Mouse (Mus musculus): ENCODE results near the gene Galnt10. TPM values are rescaled to one million over a fixed set of nuclear protein-coding genes. Genes with fewer than 3 reads are reported as not detected.

Galnt10 gene
- total and polyA plus RNA-seq, 3 experiments: 0.07 to 0.85 TPM; not detected in 1

DNA sequence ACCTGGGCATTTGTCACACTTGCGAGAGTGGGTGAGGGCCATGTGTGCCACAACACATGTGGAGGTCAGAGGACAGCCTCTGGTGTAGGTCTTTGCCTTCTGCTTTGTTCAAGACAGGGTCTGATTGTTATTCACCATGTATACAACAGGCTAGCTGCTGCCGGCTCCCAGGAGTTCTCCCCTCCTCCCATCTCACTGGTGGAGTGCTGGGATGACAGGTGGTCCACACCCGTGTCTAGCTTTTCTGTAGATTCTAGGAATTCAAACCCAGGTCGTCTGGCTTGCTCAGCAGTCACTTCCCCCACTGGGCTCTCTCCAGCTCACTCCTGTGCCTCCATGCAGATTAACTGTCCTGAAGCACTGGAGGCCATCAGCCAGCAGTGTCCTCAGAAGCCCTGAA is 80.7 kb downstream of the Galnt10 start:
- in situ Hi-C loops (cut with MboI; ENCODE audit: low pct_ligation_motif_present, low pct_unique_long_range_greater_than_20kb, low sequenced_read_pairs): no loop called here
- dilution Hi-C loops (cut with MboI; ENCODE audit: extremely low pct_ligation_motif_present, extremely low pct_unique_long_range_greater_than_20kb, low sequenced_read_pairs): no loop called here
- H3K36me3 ChIP-seq (replicated peaks in 1 of 2; ENCODE audit: control insufficient read depth in 1 of 2, insufficient read depth in 1 of 2, low read length in 1 of 2): no peaks in the 10 kb centered on the region

DNA sequence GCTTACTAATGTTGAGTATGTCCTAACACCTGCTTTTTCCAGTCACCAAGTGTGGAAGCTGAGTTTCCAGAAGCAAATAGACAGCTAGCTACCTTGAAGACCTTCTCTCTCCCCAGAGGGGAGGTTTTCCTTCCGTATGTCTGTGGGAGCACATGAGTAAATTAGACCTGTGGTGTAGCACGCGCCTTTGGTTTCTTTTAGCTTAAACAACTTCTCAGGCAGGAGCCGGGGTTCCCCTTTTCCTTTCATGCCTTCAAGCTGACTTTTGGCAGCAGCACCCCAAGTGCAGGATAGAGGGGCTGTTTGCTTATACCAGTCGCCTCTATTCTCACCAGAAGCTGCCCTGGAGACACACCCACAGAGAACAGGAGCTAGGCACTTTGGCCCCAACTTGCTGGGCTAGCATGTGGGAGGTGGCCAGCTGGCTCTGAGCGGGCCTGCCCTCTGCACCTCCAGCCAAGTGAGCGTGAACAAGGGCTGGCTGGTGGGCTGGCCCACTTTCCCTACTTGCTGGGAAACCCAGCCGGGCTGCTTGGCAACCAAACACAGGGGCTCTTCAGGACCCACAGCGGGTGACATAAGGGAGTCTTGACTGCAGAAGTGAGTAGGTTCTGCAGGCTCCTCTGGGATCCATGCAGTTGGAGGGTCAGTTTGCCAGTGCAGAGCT is 82.2 kb downstream of the Galnt10 start:
- dilution Hi-C loops (cut with MboI; ENCODE audit: extremely low pct_ligation_motif_present, extremely low pct_unique_long_range_greater_than_20kb, low sequenced_read_pairs): no loop called here

More for the DNA sequence above, 80.7 kb downstream of the Galnt10 start:
- DNase-seq (ENCODE audit: extremely low read depth): no peak
- Histone ChIP-seq H3K27ac (ENCODE audit: insufficient read depth, low read depth) (no peak overlapping the region), H3K27me3 (replicated peaks) (peaks cover 82% of the 10 kb centered on the region), H3K4me3 (replicated peaks in 1 of 3; ENCODE audit: low read depth in 2 of 3, low read length in 2 of 3, poor library complexity in 1 of 3) (no peak overlapping the region), H3K4me2 (ENCODE audit: insufficient read depth, low read depth, poor library complexity, severe bottlenecking) (no peak overlapping the region), H3K4me1 (ENCODE audit: control insufficient read depth in 1 of 2, insufficient read depth in 2 of 2) (no peaks in the 10 kb centered on the region), H3K9me3 (replicated peaks; ENCODE audit: low read length) (peaks cover 4% of the 10 kb centered on the region), H3K79me2 (replicated peaks; ENCODE audit: control insufficient read depth, extremely low read depth, insufficient read depth, poor library complexity, severe bottlenecking) (no peaks in the 10 kb centered on the region), H3K9ac (ENCODE audit: insufficient read depth, low read depth) (no peak overlapping the region)
- TF ChIP-seq NRF1 (IDR thresholded peaks at IDR 0.05; ENCODE audit: low read depth, low read length): no peak
- no peak for TF ChIP-seq MYC (IDR thresholded peaks at IDR 0.05; ENCODE audit: low read depth, low read length)
- TF ChIP-seq E2F4 (IDR thresholded peaks at IDR 0.05; ENCODE audit: insufficient replicate concordance, low read depth, low read length): no peak
- no peak for TF ChIP-seq MAX (IDR thresholded peaks at IDR 0.05; ENCODE audit: low read length)
- no peak for TF ChIP-seq NELFE (IDR thresholded peaks at IDR 0.05; ENCODE audit: low read depth, low read length)
- TF ChIP-seq CHD1 (IDR thresholded peaks at IDR 0.05; ENCODE audit: low read depth, low read length): no peak
- no peak for TF ChIP-seq RAD21 (IDR thresholded peaks at IDR 0.05; ENCODE audit: low read depth, low read length)
- TF ChIP-seq TBP (conservative IDR thresholded peaks at IDR 0.05; ENCODE audit: low read depth, low read length): no peak

More for the DNA sequence above, 82.2 kb downstream of the Galnt10 start:
- H3K27ac ChIP-seq (ENCODE audit: insufficient read depth, low read depth): no peak overlapping the region
- no peak overlapping the region for H3K9ac ChIP-seq (ENCODE audit: insufficient read depth, low read depth)
- in situ Hi-C loops (cut with MboI; ENCODE audit: low pct_ligation_motif_present, low pct_unique_long_range_greater_than_20kb, low sequenced_read_pairs): no loop called here
- H3K4me2 ChIP-seq (ENCODE audit: insufficient read depth, low read depth, poor library complexity, severe bottlenecking): no peak overlapping the region
- no peaks in the 10 kb centered on the region for H3K79me2 ChIP-seq (replicated peaks; ENCODE audit: control insufficient read depth, extremely low read depth, insufficient read depth, poor library complexity, severe bottlenecking)
- H3K4me3 ChIP-seq (replicated peaks in 1 of 3; ENCODE audit: low read depth in 2 of 3, low read length in 2 of 3, poor library complexity in 1 of 3): no peak overlapping the region
- H3K36me3 ChIP-seq (replicated peaks in 1 of 2; ENCODE audit: control insufficient read depth in 1 of 2, insufficient read depth in 1 of 2, low read length in 1 of 2): no peaks in the 10 kb centered on the region
- DNase-seq (ENCODE audit: extremely low read depth): no peak
- peaks cover 4% of the 10 kb centered on the region for H3K9me3 ChIP-seq (replicated peaks; ENCODE audit: low read length)
- H3K4me1 ChIP-seq (ENCODE audit: control insufficient read depth in 1 of 2, insufficient read depth in 2 of 2): no peaks in the 10 kb centered on the region
- TF ChIP-seq CHD2 (IDR thresholded peaks at IDR 0.05; ENCODE audit: low read length): no peak
- TF ChIP-seq NRF1 (IDR thresholded peaks at IDR 0.05; ENCODE audit: low read depth, low read length): no peak
- no peak for TF ChIP-seq RCOR1 (conservative IDR thresholded peaks at IDR 0.05; ENCODE audit: low read depth, low read length)
- no peak for TF ChIP-seq RAD21 (IDR thresholded peaks at IDR 0.05; ENCODE audit: low read depth, low read length)
- no peak for TF ChIP-seq MXI1 (IDR thresholded peaks at IDR 0.05; ENCODE audit: low read depth, low read length)
- TF ChIP-seq JUN (IDR thresholded peaks at IDR 0.05; ENCODE audit: insufficient read depth, low read depth, low read length): no peak
- no peak for TF ChIP-seq IRF4 (IDR thresholded peaks at IDR 0.05; ENCODE audit: low read depth, low read length)
- TF ChIP-seq ZNF384 (IDR thresholded peaks at IDR 0.05; ENCODE audit: low read depth, low read length): no peak
- no peak for TF ChIP-seq PAX5 (IDR thresholded peaks at IDR 0.05; ENCODE audit: low read length)
- TF ChIP-seq UBTF (IDR thresholded peaks at IDR 0.05; ENCODE audit: low read depth, low read length): no peak
- TF ChIP-seq KAT2A (IDR thresholded peaks at IDR 0.05; ENCODE audit: insufficient replicate concordance, low read length): no peak
- no peak for TF ChIP-seq E2F4 (IDR thresholded peaks at IDR 0.05; ENCODE audit: insufficient replicate concordance, low read depth, low read length)
- TF ChIP-seq ZC3H11A (IDR thresholded peaks at IDR 0.05; ENCODE audit: low read depth, low read length): no peak
- no peak for TF ChIP-seq POLR2AphosphoS2 (IDR thresholded peaks at IDR 0.05; ENCODE audit: low read depth, low read length)
- H3K27me3 ChIP-seq (replicated peaks): peaks cover 83% of the 10 kb centered on the region
